Mouse (Mus musculus) stomach, embryonic 16.5 days (tissue): ENCODE data around the gene Gpat3. TPM values are rescaled to one million over a fixed set of nuclear protein-coding genes. Genes with fewer than 3 reads are reported as not detected.
A peak's percentile ranks its signal among the peaks of the same experiment; 100 is the strongest.

Source experiments
- ATAC-seq: fragments of 200-750 bp; cut with Nextera tagmentation; 2 replicates; pipeline ENCODE4 v1.8.0; 2017; ENCODE audit warnings: moderate number of reproducible peaks, moderate TSS enrichment; ENCODE audit not compliant: insufficient read depth, low FRiP score
- H3K27ac ChIP-seq: fragments of 300-500 bp; sonication (generic); 2 replicates; pipeline ENCODE4 v1.5.1; 2014; ENCODE audit warnings: low read length
- H3K27me3 ChIP-seq: fragments of 300-500 bp; sonication (generic); 2 replicates; pipeline ENCODE4 v1.6.1; 2014; ENCODE audit warnings: low read length, control low read depth, mixed read lengths; ENCODE audit not compliant: control insufficient read depth, insufficient read depth
- H3K36me3 ChIP-seq: fragments of 300-500 bp; sonication (generic); 2 replicates; pipeline ENCODE4 v1.6.1; 2014; ENCODE audit warnings: low read length; ENCODE audit not compliant: control insufficient read depth, insufficient read depth
- H3K4me1 ChIP-seq: fragments of 300-500 bp; sonication (generic); 2 replicates; pipeline ENCODE4 v1.6.1; 2014; ENCODE audit warnings: low read length, control low read depth, mixed read lengths; ENCODE audit not compliant: control insufficient read depth, insufficient read depth
- H3K4me2 ChIP-seq: fragments of 300-500 bp; sonication (generic); 2 replicates; pipeline ENCODE4 v1.6.1; 2014; ENCODE audit warnings: low read depth, low read length, mixed read lengths
- H3K4me3 ChIP-seq: fragments of 300-500 bp; sonication (generic); replicated peaks from 2 replicates; pipeline ENCODE4 v1.5.1; 2014; ENCODE audit warnings: mild to moderate bottlenecking, low read length
- H3K9ac ChIP-seq: fragments of 300-500 bp; sonication (generic); 2 replicates; pipeline ENCODE4 v1.6.1; 2014; ENCODE audit warnings: low read length
- H3K9me3 ChIP-seq: fragments of 300-500 bp; sonication (generic); replicated peaks from 2 replicates; pipeline ENCODE4 v1.6.1; 2016; ENCODE audit warnings: low read length, control low read depth; ENCODE audit not compliant: control insufficient read depth
- WGBS: fragments of 180-500 bp; shearing (Covaris S2); extraction: QIAGEN DNeasy Blood & Tissue Kit; methylation state at CpG from one replicate; pipeline ENCODE4 v1.1.7; 2014; 5-methylcytosine and 5-hydroxymethylcytosine counted together
- polyA plus RNA-seq: library from polyadenylated mRNA; unstranded; fragments of >200 nt; fragmentation: Nextera tagmentation; extraction: Ambion mirVana; gene quantifications from 2 replicates; pipeline ENCODE4 v1.2.1, GENCODE M21; 2015

Gene Gpat3
- 4.4 and 5.0 TPM in 2 replicates for polyA plus RNA-seq

- peaks cover 7% of the 10 kb centered on the region for H3K27me3 ChIP-seq
- peaks cover 8% of the 10 kb centered on the region; the same call in 1 of the 2 replicates for H3K9me3 ChIP-seq
- H3K27ac ChIP-seq: peak within 1 kb of the TSS; percentile 43; the same call in 1 of the 2 replicates
- peak within 1 kb of the TSS; percentile 63 for H3K4me3 ChIP-seq
- H3K4me2 ChIP-seq: peak within 1 kb of the TSS; percentile 60
- H3K9ac ChIP-seq: peak within 1 kb of the TSS; percentile 80
- no peak for ATAC-seq
- under 1% methylated on average over 16 of the region's 16 CpGs for WGBS
- H3K36me3 ChIP-seq: no peaks in the 10 kb centered on the region
- H3K4me1 ChIP-seq: no peaks in the 10 kb centered on the region
Measured at GRCm38 (mm10) chr5:100845485-100845847, at the start of gene Gpat3. TSS of gene Gpat3 (plus strand) at chr5:100845713.

- Histone ChIP-seq H3K4me2 (peak within 1 kb of the TSS; percentile 90), H3K4me1 (peaks cover 6% of the 10 kb centered on the region), H3K27ac (no peak within 1 kb of the TSS), H3K27me3 (no peaks in the 10 kb centered on the region), H3K9me3 (no peaks in the 10 kb centered on the region), H3K36me3 (no peaks in the 10 kb centered on the region), H3K4me3 (peak within 1 kb of the TSS; percentile 74), H3K9ac (peak within 1 kb of the TSS; percentile 77)
- ATAC-seq: peak; percentile 97
- under 1% methylated on average over 67 of the region's 67 CpGs for WGBS
Measured at GRCm38 (mm10) chr5:100798165-100798860, 47.2 kb upstream of the Gpat3 start, which contains the start of the genes Helq and Mrps18c. TSS of gene Helq (minus strand) at chr5:100798598. TSS of gene Mrps18c (plus strand) at chr5:100798627.

- no peak overlapping the region for H3K4me2 ChIP-seq
- no peak overlapping the region for H3K9ac ChIP-seq
- no peak for ATAC-seq
- H3K9me3 ChIP-seq: no peaks in the 10 kb centered on the region
- H3K36me3 ChIP-seq: peaks cover 6% of the 10 kb centered on the region; the same call in 1 of the 2 replicates
- peaks cover 5% of the 10 kb centered on the region; the same call in 1 of the 2 replicates for H3K4me1 ChIP-seq
- H3K27ac ChIP-seq: no peak overlapping the region
- no peak overlapping the region for H3K4me3 ChIP-seq
- no peaks in the 10 kb centered on the region for H3K27me3 ChIP-seq
- WGBS: 39% methylated on average over 4 of the region's 4 CpGs
Measured at GRCm38 (mm10) chr5:100818341-100818740, 27.2 kb upstream of the Gpat3 start.

- 29% methylated on average over 16 of the region's 16 CpGs for WGBS
- Histone ChIP-seq H3K27ac (no peak overlapping the region), H3K4me1 (peaks cover 5% of the 10 kb centered on the region; the same call in 1 of the 2 replicates), H3K4me3 (peak overlapping the region; percentile 76), H3K9me3 (no peaks in the 10 kb centered on the region), H3K4me2 (peak overlapping the region; percentile 68), H3K27me3 (no peaks in the 10 kb centered on the region), H3K36me3 (0 out of 2 replicates have a peak, but pooled peaks cover under 1% of the 10 kb centered on the region), H3K9ac (peak overlapping the region; percentile 91)
- no peak for ATAC-seq
Measured at GRCm38 (mm10) chr5:100819568-100820480, 25.7 kb upstream of the Gpat3 start.

GRCm38 (mm10) chr5:100820483-100821184 lies 24.9 kb upstream of the Gpat3 start, which contains the start of gene Abraxas1:
TSS of gene Abraxas1 (minus strand) at chr5:100820965.
- H3K4me1 ChIP-seq: peaks cover 5% of the 10 kb centered on the region; the same call in 1 of the 2 replicates
- H3K27ac ChIP-seq: peak within 1 kb of the TSS; percentile 41; the same call in 1 of the 2 replicates
- peak within 1 kb of the TSS; percentile 91 for H3K9ac ChIP-seq
- H3K4me3 ChIP-seq: peak within 1 kb of the TSS; percentile 76
- peak; percentile 94 for ATAC-seq
- under 1% methylated on average over 56 of the region's 63 CpGs for WGBS
- peak within 1 kb of the TSS; percentile 68 for H3K4me2 ChIP-seq
- H3K9me3 ChIP-seq: no peaks in the 10 kb centered on the region
- no peaks in the 10 kb centered on the region for H3K27me3 ChIP-seq
- no peaks in the 10 kb centered on the region for H3K36me3 ChIP-seq

- no peaks in the 10 kb centered on the region for H3K27me3 ChIP-seq
- H3K9me3 ChIP-seq: no peaks in the 10 kb centered on the region
- no peak overlapping the region for H3K9ac ChIP-seq
- H3K4me2 ChIP-seq: peak overlapping the region; percentile 68
- no peaks in the 10 kb centered on the region for H3K36me3 ChIP-seq
- WGBS: 71% methylated on average over 8 of the region's 8 CpGs
- peaks cover 5% of the 10 kb centered on the region; the same call in 1 of the 2 replicates for H3K4me1 ChIP-seq
- no peak for ATAC-seq
- H3K27ac ChIP-seq: no peak overlapping the region
- no peak overlapping the region; the same call in 1 of the 2 replicates for H3K4me3 ChIP-seq
Measured at GRCm38 (mm10) chr5:100821375-100821774, 24.1 kb upstream of the Gpat3 start.

GRCm38 (mm10) chr5:100822826-100823225 lies 22.7 kb upstream of the Gpat3 start:
- Histone ChIP-seq H3K4me1 (peaks cover 5% of the 10 kb centered on the region; the same call in 1 of the 2 replicates), H3K27me3 (no peaks in the 10 kb centered on the region), H3K9ac (no peak overlapping the region), H3K9me3 (no peaks in the 10 kb centered on the region), H3K4me2 (no peak overlapping the region), H3K36me3 (no peaks in the 10 kb centered on the region), H3K27ac (no peak overlapping the region), H3K4me3 (no peak overlapping the region)
- WGBS: 82% methylated on average over 7 of the region's 7 CpGs
- no peak for ATAC-seq

- ATAC-seq: no peak
- H3K9ac ChIP-seq: no peak overlapping the region
- H3K36me3 ChIP-seq: no peaks in the 10 kb centered on the region
- no peaks in the 10 kb centered on the region for H3K9me3 ChIP-seq
- H3K4me1 ChIP-seq: no peaks in the 10 kb centered on the region
- 23% methylated on average over 2 of the region's 2 CpGs for WGBS
- H3K4me2 ChIP-seq: no peak overlapping the region
- no peak overlapping the region for H3K4me3 ChIP-seq
- no peaks in the 10 kb centered on the region for H3K27me3 ChIP-seq
- H3K27ac ChIP-seq: no peak overlapping the region
Measured at GRCm38 (mm10) chr5:100825975-100826374, 19.5 kb upstream of the Gpat3 start.
